Mouse (Mus musculus) monocyte, adult 2 months (primary cell): ENCODE measurements around the gene Jph4.
A peak's percentile ranks its signal among the peaks of the same experiment; 100 is the strongest.

Source experiments
- DNase-seq, 2 experiments: peaks; one replicate each; pipeline ENCODE4 v3.0.0; 2022; ENCODE audit warnings: low spot score in 2 of 2, low read depth in 1 of 2

The Jph4 gene

GRCm38 (mm10) chr14:55096573-55097087, 20.1 kb downstream of the Jph4 start:
- DNase-seq = no peak

DNA sequence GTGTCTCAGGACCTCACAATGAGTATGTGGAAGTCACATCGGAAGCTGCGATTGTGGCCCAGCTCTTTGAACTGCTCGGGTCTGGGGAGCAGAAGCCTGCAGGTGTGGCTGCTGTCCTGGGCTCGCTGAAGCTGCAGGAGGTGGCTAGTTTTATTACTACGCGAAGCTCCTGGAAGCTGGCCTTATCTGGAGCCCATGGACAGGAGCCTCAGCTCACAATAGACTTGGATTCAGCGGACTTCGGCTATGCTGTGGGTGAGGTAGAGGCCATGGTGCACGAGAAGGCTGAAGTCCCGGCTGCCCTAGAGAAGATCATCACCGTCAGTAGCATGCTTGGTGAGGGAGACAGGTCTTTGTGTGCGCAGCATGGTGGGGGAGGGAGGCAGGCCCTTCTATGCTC, 21.1 kb downstream of the Jph4 start:
- no peak for DNase-seq

- DNase-seq = no peak
These were observed 21.5 kb downstream of the Jph4 start for GRCm38 (mm10) chr14:55095263-55095662.

GRCm38 (mm10) chr14:55094704-55095231, 22.0 kb downstream of the Jph4 start, which contains the start of gene Thtpa:
Gene Thtpa, plus strand, starts transcription at chr14:55094784.
- no peak for DNase-seq

DNA sequence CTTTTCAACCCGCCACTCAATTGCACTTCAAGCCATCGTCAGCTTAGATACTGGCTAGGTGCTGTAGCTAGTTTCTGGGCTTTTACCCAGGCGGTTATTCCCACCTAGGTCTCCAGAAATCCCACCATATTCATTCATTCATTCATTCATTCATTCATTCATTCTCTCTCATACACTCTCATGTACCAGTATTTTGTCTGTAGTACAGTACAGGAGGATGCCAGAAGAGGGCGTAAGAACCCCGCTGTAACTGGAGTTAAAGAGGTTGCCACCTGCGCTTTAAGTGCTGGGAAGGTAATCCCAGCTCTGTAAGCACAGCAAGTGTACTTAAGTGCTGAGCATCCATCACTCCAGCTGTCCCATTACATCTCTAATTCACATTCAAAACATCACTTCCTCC, 22.8 kb downstream of the Jph4 start:
- DNase-seq = no peak

DNA sequence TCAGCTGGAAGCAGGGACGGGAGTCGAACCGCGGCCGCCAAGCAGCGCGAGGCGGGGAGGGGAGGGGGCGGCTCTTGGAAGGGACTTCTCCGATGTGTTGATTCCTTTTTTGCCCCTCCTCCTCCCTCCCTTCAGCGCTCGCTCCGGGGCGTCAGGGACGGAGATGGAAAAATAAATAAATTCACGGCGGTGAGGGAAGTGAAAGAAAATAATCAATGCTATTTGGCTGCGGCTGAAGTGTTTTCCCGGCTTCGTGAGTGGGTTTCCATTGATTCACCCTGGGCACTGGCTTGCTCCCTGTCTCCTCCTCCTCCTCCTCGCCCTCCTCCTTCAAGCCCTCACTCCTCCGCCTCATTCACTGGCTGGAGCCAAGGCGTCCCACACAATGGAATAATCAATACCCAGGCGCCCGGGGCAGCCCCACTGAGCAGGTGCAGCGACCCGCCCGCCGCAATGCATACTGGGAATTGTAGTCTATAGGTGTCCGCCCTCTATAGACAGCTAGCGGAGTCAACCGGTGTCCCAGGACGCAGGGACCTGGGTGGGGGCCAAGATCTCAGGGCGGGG, 24.6 kb downstream of the Jph4 start, which contains the start of gene Zfhx2:
Zfhx2 (minus strand) TSS at position 314 of the 567 bp plus-strand sequence.
- DNase-seq = peak; percentile 67 to 69

DNA sequence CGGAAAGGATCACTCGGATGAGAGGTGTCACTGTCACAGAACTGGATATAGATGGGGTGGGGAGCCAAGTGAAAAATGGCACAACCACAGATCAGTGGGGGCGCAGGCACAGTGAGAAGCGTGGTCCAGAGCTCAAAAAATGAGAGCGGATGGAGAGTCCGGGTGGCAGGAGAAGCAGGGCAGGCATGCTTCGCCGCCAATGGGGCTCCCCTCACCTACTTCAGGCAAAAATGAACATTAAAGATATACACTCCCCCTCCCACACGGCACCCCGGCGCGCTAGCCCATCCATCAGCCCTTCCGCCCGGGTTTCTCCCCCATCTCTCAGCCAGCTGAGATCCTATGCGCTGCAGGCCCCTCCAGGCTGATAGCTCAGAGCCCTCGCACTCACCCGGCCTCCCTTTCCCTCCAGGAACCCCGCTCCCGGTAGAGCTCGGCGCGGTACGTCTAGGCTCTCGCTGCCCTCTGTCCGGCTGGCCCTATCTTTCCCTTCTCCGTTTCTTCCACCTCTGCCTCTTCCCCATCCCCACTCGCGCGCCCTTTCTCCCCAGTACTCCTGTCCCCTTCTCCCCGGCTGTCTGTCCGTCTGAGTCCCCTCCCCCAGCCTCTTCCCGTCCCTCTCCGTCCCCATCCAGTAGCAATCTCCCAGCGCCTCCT, 25.4 kb downstream of the Jph4 start:
- DNase-seq = no peak

- DNase-seq = no peak
These were observed 27.4 kb downstream of the Jph4 start for GRCm38 (mm10) chr14:55089199-55089947.

- DNase-seq = no peak
These were observed 30.7 kb downstream of the Jph4 start for GRCm38 (mm10) chr14:55086009-55086514.

DNA sequence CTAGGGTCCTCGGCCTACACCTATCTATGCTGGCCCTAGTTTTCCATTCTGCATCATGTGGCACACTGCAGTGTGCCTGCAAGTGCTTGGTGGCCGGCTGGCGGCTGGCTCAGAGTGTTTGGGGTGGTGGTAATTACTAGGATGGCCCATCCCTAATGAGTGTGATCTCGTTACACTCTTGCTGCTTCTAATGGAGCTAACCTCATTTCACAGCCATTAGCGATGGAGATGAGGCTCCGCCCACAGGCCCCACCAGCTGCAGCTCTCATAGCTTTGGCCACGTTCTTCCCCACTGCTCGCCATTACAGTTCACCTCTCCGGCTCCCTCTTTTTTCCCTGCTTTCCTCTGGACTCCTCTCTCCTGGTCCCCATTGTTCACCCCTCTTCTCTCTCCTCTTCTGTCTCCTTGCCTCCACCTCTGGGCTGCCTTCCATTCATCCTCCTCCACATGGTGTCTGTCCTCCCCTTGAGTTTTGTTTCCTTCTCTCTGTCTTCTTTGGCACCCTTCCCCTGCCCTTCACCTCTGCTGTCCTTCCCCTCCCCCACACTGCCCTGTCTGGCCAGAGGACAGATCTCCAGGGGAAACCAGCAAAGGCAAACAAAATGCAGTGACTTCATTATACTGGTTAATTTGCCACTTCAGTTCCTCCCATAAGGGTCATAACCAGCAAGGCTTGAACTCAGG, 31.3 kb downstream of the Jph4 start:
- DNase-seq = no peak

- DNase-seq = no peak
These were observed 33.3 kb downstream of the Jph4 start for GRCm38 (mm10) chr14:55083481-55083880.

DNA sequence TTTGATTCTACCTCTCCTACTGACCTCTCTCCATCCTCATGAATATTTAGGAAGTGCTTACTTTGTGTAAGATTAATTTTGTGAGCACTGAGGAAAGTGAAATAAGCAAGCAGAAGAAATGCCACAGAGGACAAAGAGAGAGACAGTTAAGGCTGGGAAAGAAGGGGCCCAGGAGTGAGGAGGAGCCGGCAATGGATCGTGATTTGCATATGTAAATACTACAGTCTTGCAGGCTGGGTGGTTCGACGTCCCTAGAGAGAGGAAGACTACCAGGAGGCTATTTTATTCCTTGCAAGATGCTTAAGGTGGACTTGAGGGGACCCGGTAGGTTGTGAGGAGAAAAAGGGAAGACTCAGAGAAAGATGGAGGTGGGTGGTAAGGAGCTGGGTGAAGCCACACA, 35.6 kb downstream of the Jph4 start:
- no peak for DNase-seq

- DNase-seq = no peak
These were observed 37.3 kb downstream of the Jph4 start for GRCm38 (mm10) chr14:55079214-55079970.

DNA sequence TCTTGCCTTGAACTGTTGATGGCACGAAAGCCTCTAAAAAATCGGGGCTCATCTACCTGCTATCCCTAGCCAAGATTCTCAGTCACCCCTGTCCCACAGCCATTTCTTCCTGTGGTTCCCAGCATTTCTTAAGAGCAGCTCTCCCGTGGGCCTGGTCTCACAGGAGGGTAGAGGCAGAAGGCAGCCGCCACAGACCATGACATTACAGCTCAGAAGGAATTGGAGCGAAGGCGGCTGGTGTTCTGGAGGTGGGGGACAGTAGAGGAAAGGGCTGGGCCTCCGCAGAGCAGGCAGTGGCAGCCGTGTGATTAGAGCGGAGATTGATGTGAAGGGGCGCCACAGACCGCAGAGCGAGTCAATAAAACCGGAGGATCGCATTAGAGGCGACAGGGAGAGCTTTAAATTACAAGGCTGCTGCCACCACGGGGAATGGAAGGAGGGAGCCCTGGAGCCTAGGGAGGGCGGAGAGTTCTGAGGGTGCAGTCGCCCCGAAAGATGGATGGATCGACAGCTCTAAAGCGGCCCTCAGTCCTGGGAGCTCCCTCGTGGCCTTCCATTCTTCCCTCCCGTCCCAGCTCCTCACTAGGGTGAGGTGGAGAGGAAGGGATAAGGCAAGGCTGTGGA, 38.3 kb downstream of the Jph4 start:
- no peak for DNase-seq

DNA sequence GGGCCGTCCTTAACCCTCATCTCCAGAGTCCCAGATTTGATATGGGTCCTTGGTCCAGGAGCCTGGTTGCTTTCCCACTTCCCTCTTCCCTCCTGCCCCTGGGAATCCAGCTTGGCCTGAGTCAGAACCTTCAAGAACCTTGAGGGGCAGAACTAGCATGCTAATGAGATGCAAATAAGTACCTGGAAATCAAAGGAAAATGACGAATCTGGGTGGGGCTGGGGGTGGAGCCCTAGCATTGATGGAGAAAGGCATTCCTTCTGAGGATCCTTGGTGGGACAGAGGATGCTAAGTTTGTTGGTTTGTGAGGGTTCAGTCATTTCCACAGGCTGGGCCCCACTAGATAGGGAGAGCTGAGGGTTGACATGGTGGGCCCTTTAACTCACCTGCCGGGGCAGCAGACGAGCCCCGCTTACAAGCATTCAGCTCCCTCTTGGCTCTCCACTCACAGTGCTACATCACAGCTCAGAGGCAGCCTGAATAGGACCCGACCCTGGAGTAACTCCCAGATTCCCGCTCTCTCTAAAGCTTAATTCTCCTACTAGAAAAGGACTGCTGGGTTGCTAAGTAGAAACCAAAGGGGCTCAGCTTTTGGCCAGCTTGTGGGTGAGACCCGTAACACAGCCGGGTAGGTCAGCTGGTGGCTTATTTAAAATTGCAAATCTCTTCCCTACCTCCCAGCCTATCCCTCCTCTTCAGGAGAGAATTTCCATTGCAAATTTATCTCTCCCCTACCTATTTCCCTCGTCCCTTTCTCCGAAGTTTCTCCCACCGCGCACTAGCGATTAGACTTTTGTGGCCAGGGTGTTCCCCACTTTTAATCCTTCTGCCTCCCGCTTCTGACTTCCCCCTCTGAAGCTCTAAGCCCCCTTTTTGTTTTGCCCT, 39.0 kb downstream of the Jph4 start:
- DNase-seq = no peak

DNA sequence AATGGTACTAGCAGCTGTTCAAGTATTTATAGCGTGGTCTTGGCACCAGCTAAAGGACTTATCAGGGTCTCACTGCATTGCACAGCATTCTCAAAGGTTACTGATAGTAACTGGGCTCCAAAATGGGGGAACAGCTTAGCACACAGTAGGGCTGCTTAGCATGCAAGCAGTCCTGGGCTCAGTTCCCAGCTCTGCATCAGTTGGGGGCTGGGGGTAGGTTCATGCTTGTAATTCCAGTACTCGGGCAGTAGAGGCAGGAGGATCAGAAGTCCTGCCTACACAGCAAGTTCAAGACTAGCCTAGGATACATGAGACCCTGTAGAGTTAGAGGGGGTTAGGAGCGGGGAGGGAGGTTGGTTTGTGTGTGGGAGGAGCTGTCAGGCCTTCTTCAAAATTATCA, 39.8 kb downstream of the Jph4 start:
- DNase-seq = no peak

DNA sequence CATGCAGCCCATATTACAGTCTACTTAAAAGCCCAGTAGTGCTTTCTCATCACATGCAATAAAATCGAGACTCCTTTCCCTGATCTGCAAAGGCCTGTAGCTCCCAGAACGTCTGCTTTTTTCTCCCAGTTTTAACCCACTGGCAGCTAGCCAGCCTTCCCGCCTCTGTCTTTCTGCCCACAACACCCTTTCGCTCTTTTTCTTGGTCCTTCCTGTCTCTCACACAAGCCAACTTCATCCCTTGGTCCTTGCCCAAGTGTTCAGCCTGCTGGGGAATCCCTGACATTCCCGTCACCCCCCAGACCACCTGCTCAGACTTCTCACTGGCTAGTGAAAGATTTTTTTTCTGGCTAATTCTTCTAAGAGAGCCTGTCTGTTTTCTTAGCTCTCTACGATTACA, 40.5 kb downstream of the Jph4 start:
- DNase-seq = no peak

GRCm38 (mm10) chr14:55074416-55074815, 42.3 kb downstream of the Jph4 start:
- DNase-seq = no peak

DNA sequence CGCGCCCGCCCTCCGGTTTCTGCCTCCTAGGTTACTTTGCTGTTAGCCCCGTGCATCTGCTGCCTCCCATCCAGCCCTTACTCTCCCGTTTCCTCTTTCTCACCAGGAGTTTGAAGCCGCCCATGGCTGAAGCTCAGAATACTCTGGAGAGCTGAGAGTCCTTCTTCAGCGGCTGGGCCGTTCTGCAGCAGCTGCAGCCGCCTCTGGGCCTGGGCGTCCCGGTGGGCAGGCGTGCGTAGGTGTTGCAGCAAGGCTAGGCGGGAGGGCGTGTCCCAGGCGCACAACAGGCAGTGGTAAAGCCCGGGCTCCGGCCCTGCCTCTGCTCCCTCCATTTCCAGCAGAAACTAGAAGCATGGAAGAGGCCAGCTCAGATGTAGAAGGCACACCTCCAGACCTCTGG, 45.0 kb downstream of the Jph4 start:
- DNase-seq = no peak
